Mouse (Mus musculus) kidney, postnatal 4 days (tissue): Measurements from ENCODE around the gene 4931409K22Rik.

ENCODE experiments used
- DNase-seq, 2 experiments: peaks; one replicate each; pipeline ENCODE4 v3.0.0; 2021; ENCODE audit warnings: mixed read lengths in 2 of 2

Gene 4931409K22Rik

DNA sequence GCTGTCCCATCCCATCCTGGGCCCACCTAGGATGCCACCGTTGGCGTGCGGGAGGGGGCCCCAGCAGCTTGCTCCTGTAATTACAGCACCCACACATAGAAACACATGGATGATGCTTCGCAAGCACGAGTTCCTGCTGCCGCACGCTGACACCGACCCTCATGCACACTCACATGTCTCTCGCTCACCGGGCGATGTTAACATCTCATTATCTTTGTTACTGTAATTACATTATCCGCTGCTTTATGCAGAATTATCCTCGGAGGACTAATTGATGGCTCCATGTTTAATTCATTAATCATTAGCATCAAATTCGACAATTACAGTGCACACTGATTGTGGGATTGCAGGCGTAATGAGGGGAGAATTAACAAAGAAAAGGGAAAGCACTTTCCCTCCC, 61.6 kb downstream of the 4931409K22Rik start:
- no peak for DNase-seq
